Mouse (Mus musculus) lung, postnatal 4 days (tissue): ENCODE data around the gene Dpep3.

ENCODE experiments used
- DNase-seq, 2 experiments: peaks; one replicate each; pipeline ENCODE4 v3.0.0; 2021

Dpep3 gene

DNA sequence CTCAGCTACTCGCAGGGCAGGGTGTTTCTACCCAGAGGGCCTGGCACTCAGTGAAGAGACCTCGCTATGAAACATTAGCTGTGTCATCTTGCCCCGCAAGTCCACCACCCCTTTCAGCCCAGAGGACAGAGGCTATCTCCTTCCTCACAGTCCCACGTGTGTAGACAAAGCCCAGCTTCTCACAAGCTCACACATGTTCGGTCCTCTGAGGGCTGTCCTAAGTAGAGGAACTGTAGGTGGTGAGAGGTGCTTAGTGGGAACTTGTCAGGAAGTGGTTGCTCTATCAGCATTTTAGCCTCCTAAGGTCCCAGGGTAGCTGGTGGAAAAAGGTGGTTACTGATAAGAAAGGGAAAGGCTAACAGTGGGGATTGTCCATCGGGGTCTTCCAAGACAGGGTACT, 44.1 kb downstream of the Dpep3 start:
- no peak for DNase-seq

DNA sequence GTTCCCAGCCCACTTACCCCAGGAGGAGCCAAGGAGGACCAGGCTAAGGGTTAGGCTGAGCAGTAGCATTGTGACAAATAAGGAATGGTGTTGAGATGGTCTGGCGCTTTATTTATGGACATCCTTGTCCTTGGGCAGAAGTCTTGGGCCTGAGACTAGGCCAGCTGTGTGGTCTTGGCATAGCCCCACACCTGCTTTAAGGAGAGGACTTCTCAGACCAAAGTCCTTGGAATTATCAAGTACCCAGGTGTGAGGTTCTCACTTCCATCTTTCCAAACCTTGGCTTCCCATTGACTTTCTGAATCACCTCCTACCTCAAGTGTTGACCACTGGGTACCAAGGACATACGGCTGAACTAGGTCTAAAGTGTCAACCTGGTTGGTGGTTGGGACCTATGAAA, 45.5 kb downstream of the Dpep3 start, which contains the start of gene Ctrl:
Gene Ctrl, minus strand, starts transcription at position 101 of the 400 bp plus-strand sequence.
- DNase-seq = no peak

DNA sequence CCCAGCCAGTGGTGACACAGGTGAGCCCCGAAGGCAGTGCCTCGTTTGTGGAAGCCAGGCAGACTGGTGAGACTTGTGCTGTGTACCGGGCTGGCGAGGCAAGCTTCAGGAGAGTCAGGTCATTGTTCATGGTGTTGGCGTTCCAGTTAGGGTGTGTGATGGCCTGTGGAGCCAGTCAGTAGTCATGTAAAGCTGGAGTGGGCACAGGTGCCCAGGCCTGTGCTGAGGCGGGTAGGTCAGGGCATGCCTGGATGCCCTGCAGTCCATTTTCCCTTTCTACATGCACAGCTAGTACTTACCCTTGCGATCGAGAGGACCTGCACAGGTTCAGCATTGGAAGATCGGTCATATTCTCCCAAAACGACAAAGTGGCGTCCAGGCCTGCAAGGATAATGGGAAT, 46.7 kb downstream of the Dpep3 start:
- DNase-seq = no peak

DNA sequence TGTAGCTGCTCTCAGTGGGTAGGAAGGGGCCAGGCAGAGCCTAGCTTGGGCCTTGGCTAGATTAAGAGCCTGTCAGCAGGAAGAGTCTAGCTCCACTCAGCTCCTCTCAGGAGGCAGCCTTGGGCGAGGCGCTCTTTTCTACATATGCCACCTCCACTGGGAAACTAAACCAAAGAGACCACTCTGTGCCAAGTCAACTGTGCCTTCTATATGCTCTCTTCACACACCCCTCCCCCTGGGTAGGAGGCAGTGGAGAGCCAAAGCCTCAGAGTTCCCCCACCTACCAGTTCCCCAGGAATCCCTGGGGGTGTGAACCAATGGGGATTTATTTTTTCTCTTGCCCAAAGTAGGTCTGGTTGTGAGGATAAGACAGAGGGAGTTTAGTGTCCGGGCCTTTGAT, 48.0 kb downstream of the Dpep3 start:
- no peak for DNase-seq

DNA sequence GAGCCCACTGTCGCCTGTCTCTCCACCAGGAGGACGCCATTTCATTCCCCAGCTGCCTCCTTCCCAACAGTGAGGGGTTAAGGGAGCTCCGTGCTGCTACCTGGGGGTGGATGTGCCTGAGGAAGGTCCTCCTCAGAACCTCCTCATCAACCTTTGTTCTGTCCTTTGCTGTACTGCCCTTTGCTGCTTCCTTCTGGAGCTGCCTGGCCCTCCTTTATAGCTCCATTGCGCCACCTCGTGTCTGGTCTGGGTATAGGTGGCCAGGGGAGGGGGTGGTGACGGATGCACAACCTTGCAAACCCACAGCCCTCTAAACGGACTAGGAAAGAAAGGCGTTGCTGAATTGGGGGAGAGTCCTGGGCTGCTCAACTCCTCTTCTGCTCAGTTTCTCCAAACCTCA, 48.6 kb downstream of the Dpep3 start:
- DNase-seq = peak; percentile 76 to 89

DNA sequence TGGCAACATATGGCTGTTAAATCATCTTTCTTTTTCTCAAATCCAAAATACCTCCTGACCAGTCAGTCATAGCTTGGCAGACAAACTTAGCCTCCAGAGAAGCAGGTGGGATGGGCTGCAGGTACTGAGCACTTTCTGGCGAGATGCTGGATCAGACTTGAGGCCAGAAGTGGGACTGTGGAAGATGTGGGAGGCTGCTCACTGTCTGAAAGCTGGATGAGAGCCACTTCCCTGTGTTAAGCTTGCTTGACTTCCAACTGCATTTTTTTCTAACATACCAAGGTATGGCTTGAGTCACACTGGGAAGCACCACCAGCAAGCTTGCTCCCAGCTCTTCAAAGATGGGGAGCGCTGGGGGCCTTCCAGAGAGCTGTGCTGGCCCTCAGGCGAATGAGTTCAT, 54.1 kb downstream of the Dpep3 start:
- no peak for DNase-seq
